Mouse (Mus musculus): Measurements from ENCODE around the gene Rcc1. TPM values are rescaled to one million over a fixed set of nuclear protein-coding genes. Genes with fewer than 3 reads are reported as not detected.
A peak's percentile ranks its signal among the peaks of the same experiment; 100 is the strongest.

Gene Rcc1
- polyA plus RNA-seq (2015; fragmentation: Nextera tagmentation; extraction: Ambion mirVana), result 37.6 and 42.1 TPM in 2 replicates

DNA sequence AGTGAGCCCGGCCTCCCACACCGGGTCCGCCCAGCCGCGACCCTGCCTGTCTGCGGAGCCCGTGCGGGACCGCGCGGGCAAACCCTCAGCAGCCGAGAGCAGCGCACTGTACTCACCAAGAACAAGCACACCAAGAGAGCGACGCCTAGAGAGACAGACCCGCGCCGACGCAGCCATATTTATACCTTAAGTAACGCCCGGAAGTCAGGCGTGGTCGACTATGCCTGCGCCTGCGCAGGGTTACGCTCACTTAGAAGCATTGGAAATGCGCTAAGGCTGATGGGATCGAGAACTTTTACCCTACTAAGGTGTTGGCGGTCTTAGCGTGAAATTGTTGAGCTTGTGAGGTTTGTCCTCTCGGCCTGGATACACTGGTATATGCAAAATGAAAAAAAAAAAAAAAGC is at the start of gene Rcc1:
TSS of gene Rcc1 (minus strand) at position 125 of the 405 bp plus-strand sequence.
- Histone ChIP-seq H3K27me3 (replicated peaks) (no peaks in the 10 kb centered on the region), H3K4me3 (peak within 1 kb of the TSS; percentile 77), H3K9me3 (no peaks in the 10 kb centered on the region), H3K36me3 (peaks cover 51% of the 10 kb centered on the region), H3K27ac (replicated peaks) (peak within 1 kb of the TSS; percentile 96), H3K4me1 (peaks cover 21% of the 10 kb centered on the region), H3K9ac (peak within 1 kb of the TSS; percentile 93), H3K4me2 (peak within 1 kb of the TSS; percentile 88)
- under 1% methylated on average over 31 of the region's 31 CpGs for WGBS
- ATAC-seq (ENCODE audit: extremely low read depth, insufficient number of reproducible peaks, low FRiP score, low TSS enrichment), result peak; percentile 81

DNA sequence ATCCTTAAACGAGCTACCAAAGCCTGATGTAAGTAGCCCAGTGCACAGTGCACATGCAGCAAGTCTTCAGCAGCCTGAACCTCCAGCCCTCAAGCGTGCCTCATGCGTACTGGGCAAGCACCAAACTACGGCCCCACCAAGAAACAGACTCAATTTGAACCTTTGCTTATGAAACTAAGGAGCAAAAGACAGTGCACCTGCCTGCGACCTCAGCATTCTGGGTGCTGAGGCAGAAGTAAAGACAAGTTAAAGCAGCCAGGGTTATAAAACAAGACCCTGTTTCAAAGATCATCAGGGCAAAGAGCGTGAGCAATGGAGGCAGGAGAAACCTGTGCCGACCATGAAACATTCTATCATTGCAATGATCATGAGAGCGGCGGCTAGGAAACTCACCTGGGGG is 47.6 kb upstream of the Rcc1 start:
- no peak for ATAC-seq (ENCODE audit: extremely low read depth, insufficient number of reproducible peaks, low FRiP score, low TSS enrichment)
- H3K36me3 ChIP-seq, result no peaks in the 10 kb centered on the region
- H3K4me3 ChIP-seq, result no peak overlapping the region
- H3K27me3 ChIP-seq (replicated peaks), result no peaks in the 10 kb centered on the region
- no peak overlapping the region for H3K27ac ChIP-seq (replicated peaks)
- no peaks in the 10 kb centered on the region for H3K9me3 ChIP-seq
- WGBS, result 90% methylated on average over 9 of the region's 9 CpGs
- no peak overlapping the region for H3K9ac ChIP-seq
- peaks cover 39% of the 10 kb centered on the region for H3K4me1 ChIP-seq
- no peak overlapping the region for H3K4me2 ChIP-seq

DNA sequence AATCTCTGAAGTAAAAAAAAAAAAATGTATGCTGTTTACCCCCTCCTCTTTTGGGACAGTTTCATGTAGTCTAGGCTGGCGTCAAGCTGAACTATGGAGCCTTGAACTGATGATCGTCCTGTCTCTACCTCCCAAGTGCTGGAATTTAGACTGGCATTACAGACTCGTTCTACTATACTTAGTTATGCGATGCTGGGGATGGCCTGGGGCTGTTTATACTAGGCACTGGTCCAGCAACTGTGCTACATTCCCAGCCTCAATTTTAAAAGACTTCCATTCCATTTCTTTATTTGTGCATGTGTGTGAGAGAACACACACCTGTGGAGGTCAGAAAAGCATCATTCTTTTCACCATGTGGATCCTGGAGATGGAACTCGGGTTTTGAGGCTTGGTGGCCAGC is 45.5 kb upstream of the Rcc1 start:
- no peak for ATAC-seq (ENCODE audit: extremely low read depth, insufficient number of reproducible peaks, low FRiP score, low TSS enrichment)
- H3K27me3 ChIP-seq (replicated peaks), result no peaks in the 10 kb centered on the region
- no peak overlapping the region for H3K4me2 ChIP-seq
- H3K36me3 ChIP-seq, result no peaks in the 10 kb centered on the region
- no peaks in the 10 kb centered on the region for H3K9me3 ChIP-seq
- H3K4me3 ChIP-seq, result no peak overlapping the region
- H3K9ac ChIP-seq, result no peak overlapping the region
- H3K27ac ChIP-seq (replicated peaks), result peak overlapping the region; percentile 87
- WGBS, result 60% methylated on average over 5 of the region's 5 CpGs
- H3K4me1 ChIP-seq, result peaks cover 34% of the 10 kb centered on the region

DNA sequence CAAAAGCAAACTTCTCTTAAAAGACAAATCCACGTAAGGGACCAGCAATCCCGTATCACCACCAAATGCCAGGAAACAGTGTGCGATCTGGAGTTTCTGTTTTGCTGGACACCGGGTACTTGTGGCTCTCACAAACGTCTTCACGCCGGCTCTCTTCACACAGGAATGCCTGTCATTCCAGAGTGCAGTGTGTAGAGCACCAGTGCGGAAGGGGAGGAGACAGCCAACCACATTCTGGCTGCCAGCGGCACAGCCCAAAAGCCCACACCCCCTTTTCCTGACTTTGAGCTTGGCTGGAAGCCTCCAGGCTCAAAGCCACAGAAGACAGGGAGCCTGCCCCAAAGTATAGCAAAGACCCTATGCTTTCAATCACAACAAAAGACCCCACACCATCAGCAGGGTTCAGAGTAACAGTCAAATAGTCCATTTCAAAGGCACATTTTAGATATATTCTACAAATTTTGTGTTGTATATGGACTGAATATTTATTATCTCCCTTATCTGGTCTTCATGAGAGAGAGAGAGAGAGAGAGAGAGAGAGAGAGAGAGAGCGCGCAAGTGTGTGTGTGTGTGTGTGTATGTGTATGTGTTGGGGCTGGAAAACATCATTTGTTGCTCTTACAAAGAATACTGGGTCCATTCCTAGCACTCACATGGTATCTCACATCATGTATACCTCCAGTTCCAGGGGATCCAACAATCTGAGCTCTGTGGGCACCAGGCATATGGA is 44.8 kb upstream of the Rcc1 start:
- H3K4me1 ChIP-seq, result peaks cover 32% of the 10 kb centered on the region
- 10% methylated on average over 11 of the region's 11 CpGs for WGBS
- peak overlapping the region; percentile 87 for H3K27ac ChIP-seq (replicated peaks)
- no peaks in the 10 kb centered on the region for H3K27me3 ChIP-seq (replicated peaks)
- no peaks in the 10 kb centered on the region for H3K36me3 ChIP-seq
- H3K4me3 ChIP-seq, result peak overlapping the region; percentile 56
- peak overlapping the region; percentile 83 for H3K4me2 ChIP-seq
- H3K9me3 ChIP-seq, result no peaks in the 10 kb centered on the region
- ATAC-seq (ENCODE audit: extremely low read depth, insufficient number of reproducible peaks, low FRiP score, low TSS enrichment), result peak; percentile 61; the same call in 1 of the 2 replicates
- peak overlapping the region; percentile 74 for H3K9ac ChIP-seq

DNA sequence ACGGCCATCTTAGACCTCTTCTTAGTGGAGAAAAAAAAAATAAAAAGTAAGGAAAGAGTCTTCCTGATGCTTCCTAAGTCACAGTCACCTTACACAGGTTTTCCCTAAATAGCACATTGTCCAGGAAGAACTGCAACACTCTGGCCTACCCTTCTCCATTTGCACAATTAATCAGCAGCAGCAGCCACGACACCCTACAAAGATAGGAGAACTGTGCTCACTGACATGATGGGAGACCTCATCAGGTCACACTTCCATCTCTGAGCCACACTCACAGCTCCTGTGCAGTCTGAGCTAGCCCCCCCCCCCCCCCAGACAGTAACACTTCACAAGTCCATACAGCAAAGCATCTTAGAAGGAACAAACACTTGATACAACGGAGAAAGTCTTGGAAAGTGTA is 43.7 kb upstream of the Rcc1 start:
- Histone ChIP-seq H3K4me3 (peak overlapping the region; percentile 56), H3K9me3 (no peaks in the 10 kb centered on the region), H3K4me1 (peaks cover 32% of the 10 kb centered on the region), H3K4me2 (peak overlapping the region; percentile 83), H3K9ac (peak overlapping the region; percentile 54; the same call in 1 of the 2 replicates), H3K27me3 (replicated peaks) (no peaks in the 10 kb centered on the region), H3K27ac (replicated peaks) (peak overlapping the region; percentile 62), H3K36me3 (0 out of 2 replicates have a peak, but pooled peaks cover 6% of the 10 kb centered on the region)
- no peak for ATAC-seq (ENCODE audit: extremely low read depth, insufficient number of reproducible peaks, low FRiP score, low TSS enrichment)
- 57% methylated on average over 3 of the region's 3 CpGs for whole genome bisulfite sequencing

DNA sequence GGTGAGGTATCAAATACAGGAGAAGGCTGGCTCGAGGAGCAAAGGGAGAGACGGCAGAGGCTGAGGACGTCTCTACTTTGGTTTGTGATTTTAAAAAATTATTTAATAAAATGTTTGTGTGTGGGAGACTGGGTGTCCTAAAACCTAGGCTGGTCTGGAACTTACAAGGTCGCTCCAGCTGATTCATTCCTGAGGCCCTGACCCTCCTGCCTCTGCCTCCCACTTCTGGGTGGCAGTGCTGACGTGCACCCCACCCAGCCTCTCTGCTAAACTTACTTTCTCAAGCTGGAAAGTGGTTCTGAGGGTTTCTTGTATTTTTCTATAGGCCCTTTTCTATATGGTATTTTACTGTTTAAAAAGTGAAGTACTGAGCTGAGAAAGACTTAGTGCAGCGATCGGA is 42.8 kb upstream of the Rcc1 start:
- Histone ChIP-seq H3K4me3 (no peak overlapping the region), H3K4me2 (no peak overlapping the region), H3K9ac (no peak overlapping the region), H3K9me3 (no peaks in the 10 kb centered on the region), H3K27me3 (replicated peaks) (no peaks in the 10 kb centered on the region), H3K4me1 (peaks cover 32% of the 10 kb centered on the region), H3K36me3 (0 out of 2 replicates have a peak, but pooled peaks cover 6% of the 10 kb centered on the region), H3K27ac (replicated peaks) (no peak overlapping the region)
- no peak for ATAC-seq (ENCODE audit: extremely low read depth, insufficient number of reproducible peaks, low FRiP score, low TSS enrichment)
- WGBS, result 91% methylated on average over 7 of the region's 7 CpGs

DNA sequence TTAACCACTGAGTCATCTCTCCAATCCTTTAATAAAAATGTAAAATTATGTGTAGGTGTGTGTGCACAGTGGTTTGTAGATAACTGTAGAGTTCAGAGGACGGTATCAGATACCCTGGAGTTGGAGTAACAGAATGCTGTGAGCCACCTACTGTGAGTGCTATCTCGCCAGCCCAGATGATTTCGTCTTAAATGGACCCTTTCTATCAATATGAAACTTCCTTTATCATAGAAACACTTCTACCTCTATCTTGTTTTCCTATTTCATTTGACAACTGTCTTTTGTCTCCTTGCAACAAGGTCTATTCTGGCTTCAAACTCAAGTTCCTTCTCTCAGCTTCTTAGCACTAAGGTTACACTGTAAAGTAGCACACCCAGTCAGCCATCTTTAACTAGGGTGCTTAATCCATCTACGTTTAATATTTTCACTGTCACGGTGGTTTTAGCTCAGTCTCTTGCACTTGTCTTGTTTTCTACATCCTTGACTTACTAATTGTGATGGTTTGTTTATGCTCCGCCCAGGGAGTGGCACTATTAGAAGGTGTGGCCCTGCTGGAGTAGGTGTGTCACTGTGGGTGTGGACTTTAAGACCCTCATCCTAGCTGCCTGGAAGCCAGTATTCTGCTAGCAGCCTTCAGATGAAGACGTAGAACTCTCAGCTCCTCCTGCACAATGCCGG is 37.8 kb upstream of the Rcc1 start:
- Histone ChIP-seq H3K9ac (no peak overlapping the region), H3K9me3 (no peaks in the 10 kb centered on the region), H3K4me1 (peaks cover 32% of the 10 kb centered on the region), H3K36me3 (peaks cover 16% of the 10 kb centered on the region), H3K27me3 (replicated peaks) (no peaks in the 10 kb centered on the region), H3K4me2 (no peak overlapping the region), H3K27ac (replicated peaks) (no peak overlapping the region), H3K4me3 (no peak overlapping the region)
- WGBS, result 81% methylated on average over 8 of the region's 8 CpGs
- no peak for ATAC-seq (ENCODE audit: extremely low read depth, insufficient number of reproducible peaks, low FRiP score, low TSS enrichment)

DNA sequence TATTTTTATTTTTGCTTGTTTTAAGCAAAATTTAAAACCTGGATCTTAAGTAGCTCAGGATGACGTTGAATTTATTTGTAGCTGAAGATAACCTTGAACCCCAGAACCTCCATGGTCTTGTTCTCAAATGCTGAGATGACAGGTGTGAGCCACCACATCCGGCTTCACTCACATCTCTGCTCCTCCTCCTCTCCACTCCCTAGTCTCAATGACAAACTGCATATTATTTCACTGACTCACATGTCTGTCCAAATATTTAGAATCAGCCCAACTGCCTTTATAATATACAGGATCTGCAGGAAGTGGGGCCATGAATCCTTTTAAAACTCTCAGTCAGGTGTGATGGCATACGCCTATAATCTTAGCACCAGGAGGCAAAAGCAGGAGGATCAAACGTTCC is 35.9 kb upstream of the Rcc1 start:
- Histone ChIP-seq H3K27ac (replicated peaks) (no peak overlapping the region), H3K9ac (no peak overlapping the region), H3K4me2 (no peak overlapping the region)

DNA sequence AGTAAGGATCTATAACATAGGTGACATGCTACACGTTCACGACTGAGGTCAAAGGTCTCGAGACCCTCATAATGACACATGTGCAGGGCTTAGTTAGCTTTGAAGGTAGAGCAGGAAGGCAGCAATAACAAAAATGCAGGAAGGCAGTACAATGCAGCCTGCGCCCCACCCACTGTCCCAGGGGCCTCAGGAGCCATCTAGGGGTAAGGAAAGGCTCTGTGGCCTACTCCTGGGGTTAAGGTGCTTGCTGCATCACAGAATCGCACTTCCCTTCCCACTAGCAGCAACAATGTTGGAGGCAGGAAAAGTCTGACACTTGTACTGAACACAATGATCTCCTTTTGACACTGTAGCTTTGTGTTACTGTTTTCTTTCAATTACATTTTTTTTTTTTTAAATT is 34.2 kb upstream of the Rcc1 start:
- WGBS, result 78% methylated on average over 5 of the region's 5 CpGs
- H3K9ac ChIP-seq, result no peak overlapping the region
- peaks cover 42% of the 10 kb centered on the region for H3K36me3 ChIP-seq
- H3K27ac ChIP-seq (replicated peaks), result no peak overlapping the region; the same call in 1 of the 2 replicates
- H3K4me3 ChIP-seq, result no peak overlapping the region
- peaks cover 39% of the 10 kb centered on the region for H3K4me1 ChIP-seq
- H3K27me3 ChIP-seq (replicated peaks), result no peaks in the 10 kb centered on the region
- no peaks in the 10 kb centered on the region for H3K9me3 ChIP-seq
- H3K4me2 ChIP-seq, result no peak overlapping the region
- ATAC-seq (ENCODE audit: extremely low read depth, insufficient number of reproducible peaks, low FRiP score, low TSS enrichment), result no peak

More for the DNA sequence above, 35.9 kb upstream of the Rcc1 start:
- peaks cover 33% of the 10 kb centered on the region for H3K36me3 ChIP-seq
- no peaks in the 10 kb centered on the region for H3K27me3 ChIP-seq (replicated peaks)
- no peak overlapping the region for H3K4me3 ChIP-seq
- 72% methylated on average over 4 of the region's 4 CpGs for WGBS
- ATAC-seq (ENCODE audit: extremely low read depth, insufficient number of reproducible peaks, low FRiP score, low TSS enrichment), result no peak
- H3K4me1 ChIP-seq, result peaks cover 31% of the 10 kb centered on the region
- no peaks in the 10 kb centered on the region for H3K9me3 ChIP-seq

DNA sequence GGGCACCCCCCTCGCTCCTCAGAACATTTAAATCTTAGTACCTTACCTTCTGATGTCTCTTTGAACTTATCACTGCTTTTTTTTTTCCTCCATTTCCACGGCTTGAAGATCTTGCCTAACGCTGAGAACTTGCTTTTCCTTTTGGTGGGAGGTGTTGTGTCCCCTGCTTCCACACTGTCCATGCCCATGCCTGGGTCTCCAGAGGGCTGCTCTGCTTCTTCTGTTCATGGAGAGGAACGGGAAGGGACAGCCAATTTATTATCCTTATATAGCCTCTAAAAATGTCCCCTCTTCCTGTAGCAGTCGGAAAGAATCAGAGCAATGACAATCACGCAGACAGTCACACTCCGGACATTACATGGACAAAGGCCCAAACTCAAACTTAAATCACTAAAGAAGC is 33.4 kb upstream of the Rcc1 start:
- Histone ChIP-seq H3K4me3 (no peak overlapping the region), H3K4me1 (peaks cover 39% of the 10 kb centered on the region), H3K9ac (no peak overlapping the region), H3K27me3 (replicated peaks) (no peaks in the 10 kb centered on the region), H3K27ac (replicated peaks) (no peak overlapping the region), H3K9me3 (no peaks in the 10 kb centered on the region), H3K4me2 (no peak overlapping the region), H3K36me3 (peaks cover 43% of the 10 kb centered on the region)
- no peak for ATAC-seq (ENCODE audit: extremely low read depth, insufficient number of reproducible peaks, low FRiP score, low TSS enrichment)
- 77% methylated on average over 7 of the region's 7 CpGs for WGBS

DNA sequence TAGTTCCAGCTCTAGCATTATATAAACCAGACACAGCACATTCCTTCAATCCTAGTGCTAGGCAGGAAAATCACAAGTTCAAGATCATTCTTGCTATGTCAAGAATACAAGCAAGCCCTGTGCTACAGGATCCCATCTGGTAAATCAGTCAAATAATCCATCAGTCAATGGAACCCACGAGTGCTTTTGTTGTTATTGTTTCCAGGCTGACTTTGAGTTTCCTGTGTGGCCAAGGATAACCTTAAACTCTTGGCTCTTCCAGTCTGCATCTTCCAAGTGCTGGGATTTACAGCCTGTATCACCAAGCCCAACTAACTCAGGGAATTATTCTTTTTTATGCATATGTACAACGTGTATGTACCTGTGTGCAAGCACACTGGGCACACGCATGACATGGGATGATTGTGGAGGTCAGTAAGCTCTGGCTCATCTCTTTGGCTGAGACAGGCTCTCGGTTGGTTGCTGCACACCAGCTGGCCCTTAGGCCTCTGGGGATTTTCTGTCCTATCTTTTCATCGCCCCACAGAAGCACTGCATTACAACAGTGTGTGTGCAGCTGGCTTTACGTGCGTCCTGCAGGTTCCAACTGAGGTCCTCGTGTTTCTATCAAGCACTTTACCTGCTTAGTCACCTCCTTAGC is 32.5 kb upstream of the Rcc1 start:
- no peak for ATAC-seq (ENCODE audit: extremely low read depth, insufficient number of reproducible peaks, low FRiP score, low TSS enrichment)
- H3K27me3 ChIP-seq (replicated peaks), result no peaks in the 10 kb centered on the region
- H3K9ac ChIP-seq, result no peak overlapping the region
- WGBS, result 74% methylated on average over 8 of the region's 8 CpGs
- H3K27ac ChIP-seq (replicated peaks), result no peak overlapping the region
- H3K36me3 ChIP-seq, result peaks cover 51% of the 10 kb centered on the region
- H3K4me2 ChIP-seq, result no peak overlapping the region
- no peak overlapping the region for H3K4me3 ChIP-seq
- H3K9me3 ChIP-seq, result no peaks in the 10 kb centered on the region
- H3K4me1 ChIP-seq, result peaks cover 39% of the 10 kb centered on the region
